Mouse (Mus musculus) embryonic facial prominence, embryonic 10.5 days (tissue): ENCODE data around the gene Lrp2. TPM values are rescaled to one million over a fixed set of nuclear protein-coding genes. Genes with fewer than 3 reads are reported as not detected.
A peak's percentile ranks its signal among the peaks of the same experiment; 100 is the strongest.

Experiments
- DNase-seq: peaks from one replicate; pipeline ENCODE4 v3.0.0-alpha.2; 2017; ENCODE audit warnings: low spot score
- H3K27ac ChIP-seq: fragments of 300-500 bp; sonication (generic); replicated peaks from 2 replicates; pipeline ENCODE4 v1.5.1; 2016; ENCODE audit warnings: mild to moderate bottlenecking
- H3K27me3 ChIP-seq: fragments of 300-500 bp; sonication (generic); replicated peaks from 2 replicates; pipeline ENCODE4 v1.6.1; 2016; ENCODE audit warnings: low read depth, mild to moderate bottlenecking; ENCODE audit not compliant: poor library complexity, severe bottlenecking
- H3K36me3 ChIP-seq: fragments of 300-500 bp; sonication (generic); replicated peaks from 2 replicates; pipeline ENCODE4 v1.6.1; 2016; ENCODE audit warnings: mild to moderate bottlenecking, moderate library complexity
- H3K4me1 ChIP-seq: fragments of 300-500 bp; sonication (generic); 2 replicates; pipeline ENCODE4 v1.6.1; 2016
- H3K4me3 ChIP-seq: fragments of 300-500 bp; sonication (generic); 2 replicates; pipeline ENCODE4 v1.5.1; 2016; ENCODE audit warnings: mild to moderate bottlenecking, moderate library complexity
- H3K9me3 ChIP-seq: fragments of 300-500 bp; sonication (generic); 2 replicates; pipeline ENCODE4 v1.6.1; 2016; ENCODE audit warnings: mild to moderate bottlenecking
- WGBS: fragments of 180-500 bp; shearing (Covaris S2); methylation state at CpG from one replicate; pipeline ENCODE4 v1.1.7; 2016; 5-methylcytosine and 5-hydroxymethylcytosine counted together
- polyA plus RNA-seq: library from polyadenylated mRNA; unstranded; fragments of >200 nt; fragmentation: Nextera tagmentation; extraction: Ambion mirVana; gene quantifications from 2 replicates; pipeline ENCODE4 v1.2.1, GENCODE M21; 2016

Lrp2 gene
- polyA plus RNA-seq, 1 experiment from 2014 or later: 1.6 TPM

DNA sequence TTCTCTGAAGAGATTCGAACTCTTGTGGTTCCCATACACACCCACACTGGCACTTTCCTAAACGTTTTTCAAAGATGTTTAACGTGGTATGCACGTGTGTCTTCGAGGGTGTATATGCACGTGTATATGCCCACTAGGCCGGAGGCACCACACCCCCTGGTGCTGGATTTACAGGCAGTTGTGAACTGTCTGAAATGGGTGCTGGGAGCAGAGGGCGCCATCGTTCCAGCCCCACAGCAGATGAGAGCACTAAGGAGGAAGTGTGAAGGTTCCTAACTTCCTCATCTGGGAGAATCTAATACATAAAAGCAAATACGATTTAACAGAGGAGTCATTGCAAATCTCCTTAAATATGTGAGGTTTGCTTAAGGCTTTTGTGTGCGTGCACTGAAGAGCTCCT is 39.0 kb downstream of the Lrp2 start:
- Histone ChIP-seq H3K27ac (no peak overlapping the region), H3K36me3 (no peaks in the 10 kb centered on the region), H3K4me1 (peaks cover 5% of the 10 kb centered on the region; the same call in 1 of the 2 replicates), H3K4me3 (no peak overlapping the region), H3K9me3 (no peaks in the 10 kb centered on the region), H3K27me3 (peaks cover 17% of the 10 kb centered on the region; the same call in 1 of the 2 replicates)
- DNase-seq: no peak
- 84% methylated on average over 11 of the region's 11 CpGs for WGBS

GRCm38 (mm10) chr2:69536018-69536417 is 49.8 kb downstream of the Lrp2 start:
- H3K4me3 ChIP-seq: no peak overlapping the region
- H3K27ac ChIP-seq: no peak overlapping the region
- DNase-seq: no peak
- H3K9me3 ChIP-seq: no peaks in the 10 kb centered on the region
- H3K36me3 ChIP-seq: no peaks in the 10 kb centered on the region
- 77% methylated on average over 7 of the region's 7 CpGs for WGBS
- peaks cover 14% of the 10 kb centered on the region for H3K4me1 ChIP-seq
- no peaks in the 10 kb centered on the region for H3K27me3 ChIP-seq

GRCm38 (mm10) chr2:69531528-69532055 is 54.3 kb downstream of the Lrp2 start:
- Histone ChIP-seq H3K9me3 (no peaks in the 10 kb centered on the region), H3K4me1 (peaks cover 25% of the 10 kb centered on the region), H3K27ac (peak overlapping the region; percentile 60), H3K36me3 (no peaks in the 10 kb centered on the region), H3K4me3 (no peak overlapping the region), H3K27me3 (no peaks in the 10 kb centered on the region)
- DNase-seq: peak; percentile 28
- WGBS: 12% methylated on average over 3 of the region's 3 CpGs

GRCm38 (mm10) chr2:69530691-69531527 is 55.0 kb downstream of the Lrp2 start:
- Histone ChIP-seq H3K27ac (peak overlapping the region; percentile 60), H3K36me3 (no peaks in the 10 kb centered on the region), H3K4me3 (no peak overlapping the region), H3K27me3 (no peaks in the 10 kb centered on the region), H3K4me1 (peaks cover 21% of the 10 kb centered on the region), H3K9me3 (no peaks in the 10 kb centered on the region)
- WGBS: 8% methylated on average over 14 of the region's 14 CpGs
- DNase-seq: peak; percentile 30

DNA sequence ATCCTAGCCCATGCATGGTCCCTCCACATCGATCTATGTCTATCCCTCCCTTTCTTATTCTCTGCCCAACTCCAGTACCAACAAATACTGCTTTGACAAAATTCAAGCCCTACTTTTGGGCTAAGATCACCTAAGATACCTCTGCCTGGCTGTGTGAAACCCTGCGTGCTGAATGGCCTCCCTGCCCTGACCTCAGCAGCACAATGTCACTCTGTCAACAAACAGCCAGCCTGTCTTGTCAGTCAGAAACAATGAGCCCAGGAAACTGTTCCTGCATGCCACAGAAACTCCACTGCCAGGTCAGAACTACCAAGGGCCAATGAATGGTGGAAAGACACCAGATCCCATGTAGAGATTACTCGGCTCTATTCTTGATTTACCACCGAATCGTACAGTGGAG is 55.7 kb downstream of the Lrp2 start:
- WGBS: 50% methylated on average over 5 of the region's 5 CpGs
- Histone ChIP-seq H3K9me3 (no peaks in the 10 kb centered on the region), H3K4me1 (peaks cover 21% of the 10 kb centered on the region), H3K36me3 (no peaks in the 10 kb centered on the region), H3K4me3 (no peak overlapping the region), H3K27ac (peak overlapping the region; percentile 60), H3K27me3 (no peaks in the 10 kb centered on the region)
- DNase-seq: peak; percentile 20

- peaks cover 21% of the 10 kb centered on the region for H3K36me3 ChIP-seq
- H3K4me1 ChIP-seq: no peaks in the 10 kb centered on the region
- 91% methylated on average over 2 of the region's 2 CpGs for WGBS
- no peak overlapping the region for H3K27ac ChIP-seq
- no peak overlapping the region for H3K4me3 ChIP-seq
- DNase-seq: no peak
- peaks cover 3% of the 10 kb centered on the region; the same call in 1 of the 2 replicates for H3K9me3 ChIP-seq
- H3K27me3 ChIP-seq: no peaks in the 10 kb centered on the region
Measured at GRCm38 (mm10) chr2:69520273-69520672, 65.6 kb downstream of the Lrp2 start.

GRCm38 (mm10) chr2:69518307-69518706 is 67.6 kb downstream of the Lrp2 start:
- DNase-seq: no peak
- H3K36me3 ChIP-seq: peaks cover 25% of the 10 kb centered on the region
- 90% methylated on average over 7 of the region's 7 CpGs for WGBS
- H3K27ac ChIP-seq: no peak overlapping the region
- no peaks in the 10 kb centered on the region for H3K4me1 ChIP-seq
- peaks cover 3% of the 10 kb centered on the region; the same call in 1 of the 2 replicates for H3K9me3 ChIP-seq
- no peaks in the 10 kb centered on the region for H3K27me3 ChIP-seq
- no peak overlapping the region for H3K4me3 ChIP-seq

DNA sequence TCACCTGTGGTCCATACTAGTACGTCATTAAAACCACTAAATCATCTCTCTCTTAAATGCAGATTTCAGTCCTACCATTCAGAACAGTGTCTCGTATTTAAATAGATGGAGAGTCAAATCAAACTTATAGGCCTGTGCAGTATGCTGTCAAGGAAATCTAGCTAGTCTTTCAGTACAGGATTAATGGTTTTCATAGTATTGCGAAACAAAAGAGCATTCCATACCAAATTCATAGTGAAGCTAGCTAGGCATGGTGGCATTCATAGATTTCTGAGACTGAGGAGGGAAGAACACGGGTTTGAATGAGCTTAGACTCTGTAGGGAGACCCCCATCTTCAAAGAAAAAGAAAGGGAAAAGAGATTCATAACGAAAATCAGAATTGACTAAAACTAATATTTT is 74.1 kb downstream of the Lrp2 start:
- 0 out of 2 replicates have a peak, but pooled peaks cover 8% of the 10 kb centered on the region for H3K36me3 ChIP-seq
- 88% methylated on average over 5 of the region's 5 CpGs for WGBS

DNA sequence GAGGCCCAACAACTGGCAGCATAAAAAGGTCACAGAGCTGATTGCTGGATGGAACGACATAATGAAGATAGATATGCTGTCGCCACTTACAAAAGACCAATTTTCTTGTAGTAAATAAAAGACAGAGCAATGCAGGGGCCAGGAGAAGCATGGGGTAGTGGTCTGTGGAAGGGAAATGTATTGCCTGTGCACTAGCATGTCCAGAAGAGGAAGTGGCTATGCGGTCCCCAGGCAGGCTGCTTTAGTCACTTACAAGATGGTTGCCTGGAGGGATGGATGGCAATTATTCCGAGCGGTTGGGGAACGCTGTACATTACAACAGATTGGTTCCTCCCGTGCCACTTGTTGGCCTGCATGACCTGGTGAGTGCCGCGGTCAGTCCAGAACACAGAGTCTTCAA is 85.5 kb downstream of the Lrp2 start:
- H3K4me1 ChIP-seq: no peaks in the 10 kb centered on the region
- H3K36me3 ChIP-seq: 0 out of 2 replicates have a peak, but pooled peaks cover 4% of the 10 kb centered on the region
- no peaks in the 10 kb centered on the region for H3K9me3 ChIP-seq
- no peak overlapping the region for H3K27ac ChIP-seq
- H3K27me3 ChIP-seq: no peaks in the 10 kb centered on the region
- 89% methylated on average over 9 of the region's 9 CpGs for WGBS
- no peak overlapping the region for H3K4me3 ChIP-seq
- no peak for DNase-seq

More for the DNA sequence above, 74.1 kb downstream of the Lrp2 start:
- Histone ChIP-seq H3K27me3 (no peaks in the 10 kb centered on the region), H3K4me1 (no peaks in the 10 kb centered on the region), H3K4me3 (no peak overlapping the region), H3K9me3 (no peaks in the 10 kb centered on the region), H3K27ac (no peak overlapping the region)
- DNase-seq: no peak

DNA sequence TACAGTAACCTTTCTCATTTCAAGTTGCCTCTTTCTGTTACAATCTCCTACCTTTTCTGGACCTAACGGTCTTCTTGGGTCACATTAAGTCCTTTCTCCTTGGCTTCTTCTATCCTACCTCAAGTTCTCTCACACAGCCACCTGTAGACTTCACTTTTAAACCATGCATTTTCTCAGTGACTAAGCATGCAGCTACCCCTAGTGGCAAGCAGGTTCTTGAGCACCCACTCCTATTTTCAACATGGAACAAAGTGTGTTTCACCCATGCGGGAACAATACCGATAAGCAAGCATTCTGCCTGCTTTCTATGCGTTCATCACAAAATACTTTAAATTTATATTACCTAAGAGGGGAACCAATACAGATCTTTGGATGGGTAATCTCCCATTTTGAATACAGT is 92.7 kb downstream of the Lrp2 start:
- H3K36me3 ChIP-seq: 0 out of 2 replicates have a peak, but pooled peaks cover 8% of the 10 kb centered on the region
- H3K9me3 ChIP-seq: no peaks in the 10 kb centered on the region

DNA sequence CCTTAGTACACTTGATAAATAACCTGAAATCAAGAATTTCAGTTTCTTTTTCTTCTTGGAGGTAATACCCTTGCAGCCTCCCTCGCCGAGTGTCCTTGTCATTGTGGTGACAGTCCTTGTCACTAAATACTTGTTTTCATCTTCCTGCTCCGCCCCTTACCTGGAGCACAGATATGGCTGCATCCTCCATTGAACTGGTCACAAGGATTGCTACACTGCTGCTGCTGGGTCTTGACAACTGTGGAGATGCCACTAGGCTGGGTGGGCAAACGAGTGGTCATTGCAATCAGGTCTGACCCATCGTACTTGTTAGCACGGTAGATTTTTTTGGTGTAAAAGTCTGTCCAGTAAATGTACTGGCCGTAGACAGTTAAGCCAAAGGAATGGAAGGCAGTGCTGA is 104.9 kb downstream of the Lrp2 start:
- WGBS: 92% methylated on average over 7 of the region's 7 CpGs
- DNase-seq: no peak
- Histone ChIP-seq H3K27ac (no peak overlapping the region), H3K27me3 (no peaks in the 10 kb centered on the region), H3K9me3 (no peaks in the 10 kb centered on the region), H3K36me3 (peaks cover 20% of the 10 kb centered on the region), H3K4me3 (no peak overlapping the region), H3K4me1 (no peaks in the 10 kb centered on the region)

More for the DNA sequence above, 92.7 kb downstream of the Lrp2 start:
- no peak for DNase-seq
- no peak overlapping the region for H3K27ac ChIP-seq
- H3K27me3 ChIP-seq: no peaks in the 10 kb centered on the region
- 91% methylated on average over 4 of the region's 4 CpGs for WGBS
- no peak overlapping the region for H3K4me3 ChIP-seq
- no peaks in the 10 kb centered on the region for H3K4me1 ChIP-seq

- no peak overlapping the region for H3K27ac ChIP-seq
- no peak for DNase-seq
- no peak overlapping the region for H3K4me3 ChIP-seq
- WGBS: 92% methylated on average over 7 of the region's 7 CpGs
- no peaks in the 10 kb centered on the region for H3K4me1 ChIP-seq
- no peaks in the 10 kb centered on the region for H3K9me3 ChIP-seq
- H3K36me3 ChIP-seq: peaks cover 20% of the 10 kb centered on the region
- H3K27me3 ChIP-seq: no peaks in the 10 kb centered on the region
Measured at GRCm38 (mm10) chr2:69479859-69480258, 106.0 kb downstream of the Lrp2 start.

GRCm38 (mm10) chr2:69476901-69477300 is 109.0 kb downstream of the Lrp2 start:
- Histone ChIP-seq H3K36me3 (peaks cover 11% of the 10 kb centered on the region), H3K4me1 (no peaks in the 10 kb centered on the region), H3K4me3 (no peak overlapping the region), H3K27ac (no peak overlapping the region), H3K27me3 (no peaks in the 10 kb centered on the region), H3K9me3 (no peaks in the 10 kb centered on the region)
- no peak for DNase-seq
- 89% methylated on average over 7 of the region's 7 CpGs for WGBS
